Mouse (Mus musculus): Measurements from ENCODE around the gene Pik3r2.

GRCm38 (mm10) chr8:70795370-70795769, 18.9 kb upstream of the Pik3r2 start:
- TF ChIP-seq CTCF (IDR thresholded peaks at IDR 0.05 in 2 of 3, conservative IDR thresholded peaks at IDR 0.05 in 1 of 3; ENCODE audit: control insufficient read depth in 1 of 3, insufficient read depth in 1 of 3, low read depth in 2 of 3, low read length in 3 of 3, poor library complexity in 1 of 3, severe bottlenecking in 1 of 3) (no peak), MAFK (IDR thresholded peaks at IDR 0.05; ENCODE audit: borderline replicate concordance, low read depth, low read length) (no peak)
